Mouse (Mus musculus) heart, adult 8-10 months (tissue): ENCODE measurements around the gene Ggta1. TPM values are rescaled to one million over a fixed set of nuclear protein-coding genes. Genes with fewer than 3 reads are reported as not detected.

Experiments
- DNase-seq: peaks from one replicate; pipeline ENCODE4 v3.0.0; 2022; ENCODE audit warnings: low spot score
- total RNA-seq, 4 experiments: library from RNA; stranded (reverse); gene quantifications; 2 replicates each; pipeline ENCODE4 v1.2.4; 2022

Ggta1 gene
- total RNA-seq, 4 experiments from 2014 or later = 9.9 to 18.2 (median 14.5) TPM

DNA sequence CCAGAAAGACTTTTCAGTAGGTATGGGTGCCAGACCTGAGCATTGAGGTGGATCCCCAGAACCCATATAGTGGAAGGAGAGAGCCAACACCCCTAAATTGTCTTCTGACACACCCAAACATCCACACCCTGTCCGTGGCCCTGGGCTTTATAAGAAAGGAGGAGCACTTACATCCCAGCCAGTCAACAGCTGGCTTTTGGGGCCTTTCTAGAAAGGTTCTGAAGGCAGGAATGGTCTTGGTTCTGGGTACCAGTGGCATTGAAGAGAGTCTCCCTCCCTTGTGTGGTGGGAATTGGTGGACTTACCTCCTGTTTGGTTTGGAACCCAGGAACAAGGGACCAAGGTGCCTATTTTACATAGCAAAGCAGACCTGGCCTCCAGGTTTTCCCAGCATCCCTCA is 56.4 kb downstream of the Ggta1 start:
- DNase-seq = no peak

DNA sequence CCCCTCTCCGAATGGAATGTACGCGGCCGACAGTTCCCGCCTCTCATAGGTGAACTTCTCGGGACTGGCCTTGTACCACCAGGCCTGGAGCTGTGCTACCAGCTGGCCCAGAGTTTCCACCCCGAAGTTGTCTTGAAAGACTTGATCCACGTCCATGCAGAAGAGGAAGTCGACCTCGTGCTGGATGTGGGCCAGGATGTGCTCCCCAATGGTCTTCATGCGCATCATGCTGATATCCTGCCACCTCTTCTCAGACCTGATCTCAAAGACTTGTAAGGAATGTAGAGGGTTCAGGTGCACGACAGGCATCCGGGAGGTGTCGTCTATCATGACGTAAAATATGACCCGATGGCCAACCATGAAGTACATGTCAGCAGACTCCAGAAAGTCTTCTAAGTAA is 60.6 kb downstream of the Ggta1 start:
- no peak for DNase-seq

DNA sequence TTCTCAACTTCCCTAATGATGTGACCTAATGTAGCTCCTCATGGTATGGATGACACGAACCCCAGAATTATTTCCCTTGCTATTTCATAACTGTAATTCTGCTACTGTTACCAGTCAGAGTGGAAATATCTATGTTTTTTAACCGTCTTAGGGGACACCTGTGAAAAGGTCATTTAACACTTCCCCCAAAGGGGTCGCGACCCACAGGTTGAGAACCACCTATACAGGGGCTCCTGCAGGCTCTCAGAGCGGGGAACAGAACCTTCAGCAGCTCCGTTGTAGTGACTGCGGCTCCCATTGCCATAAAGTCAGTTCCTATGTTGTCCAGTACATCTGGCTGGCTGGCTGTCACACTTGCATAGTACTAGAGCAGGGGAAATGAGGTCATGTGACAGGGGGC is 62.3 kb downstream of the Ggta1 start:
- no peak for DNase-seq

DNA sequence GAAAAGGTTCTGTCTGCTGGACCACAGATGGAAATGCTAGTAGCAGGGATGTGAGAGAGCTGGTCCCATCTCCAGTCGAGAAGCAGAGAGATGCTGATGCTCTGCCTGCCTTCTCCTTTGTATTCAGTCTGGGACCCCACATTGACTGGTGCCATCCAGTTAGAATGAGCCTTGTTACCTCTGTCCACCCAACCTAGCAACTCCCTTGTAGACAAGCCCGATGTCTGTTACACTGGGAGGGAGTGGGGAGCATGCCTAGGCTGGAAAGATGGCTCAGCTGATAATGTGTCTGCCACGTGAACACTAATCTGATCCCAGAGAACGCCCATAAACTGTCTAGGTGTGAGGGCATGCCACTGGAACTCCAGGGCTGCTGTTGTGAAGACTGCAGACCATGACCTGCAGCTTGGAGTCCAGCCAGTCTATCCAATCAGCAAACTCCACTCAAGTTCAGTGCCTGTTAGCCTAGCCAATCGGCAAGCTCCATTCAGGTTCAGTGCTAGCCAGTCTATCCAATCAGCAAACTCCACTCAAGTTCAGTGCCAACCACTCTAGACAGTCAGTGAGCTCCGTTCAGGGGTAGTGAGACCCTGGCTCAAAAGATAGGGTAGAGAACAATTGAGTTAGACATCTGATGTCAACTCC is 64.7 kb downstream of the Ggta1 start:
- no peak for DNase-seq

DNA sequence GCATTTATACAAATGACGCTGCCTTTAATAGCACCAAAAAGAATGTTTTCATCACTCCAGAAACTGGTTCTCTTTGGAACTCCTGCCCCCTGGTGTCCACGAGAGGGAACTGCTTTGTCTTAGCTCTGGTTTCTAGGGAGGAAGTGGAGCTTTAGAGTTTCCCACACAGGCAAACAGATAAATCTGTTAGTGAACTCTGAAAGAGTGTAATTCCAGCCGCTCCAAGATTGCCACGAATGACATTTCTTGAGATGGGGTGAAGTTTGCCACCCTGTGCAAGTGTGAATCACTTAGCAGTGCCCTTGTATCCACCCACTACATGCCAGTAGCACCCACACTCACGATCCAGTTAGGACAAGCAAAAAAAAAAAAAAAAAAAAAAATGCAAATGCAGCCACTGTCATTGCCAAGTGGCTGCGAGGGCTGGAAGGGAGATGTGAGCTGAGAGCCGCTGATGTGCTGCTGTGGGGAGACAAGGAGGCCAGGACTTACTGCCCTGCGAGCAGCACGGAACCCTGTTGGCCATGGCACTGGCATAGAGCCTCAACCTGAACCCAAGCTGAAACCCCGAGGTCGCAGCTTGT is 65.3 kb downstream of the Ggta1 start:
- peak; percentile 76 for DNase-seq

DNA sequence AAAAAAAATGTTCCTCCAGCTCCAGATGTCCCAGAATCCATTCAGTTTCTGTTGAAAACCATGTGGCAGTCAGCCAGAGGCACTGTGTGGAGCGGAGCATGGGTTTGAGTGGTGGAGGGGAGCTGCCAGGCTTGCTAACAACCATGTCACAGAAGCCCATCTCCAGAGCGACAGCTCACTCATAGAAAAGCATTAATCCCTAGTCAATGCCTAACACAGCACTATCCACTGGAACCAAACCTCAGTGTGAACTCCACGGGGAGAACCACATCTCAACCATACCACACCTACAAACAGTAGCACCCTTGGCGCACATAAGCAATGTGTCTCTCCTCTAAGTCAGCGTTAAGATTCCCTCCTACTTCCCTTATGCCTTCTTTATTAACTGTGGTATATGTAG is 65.9 kb downstream of the Ggta1 start, which contains the start of gene 4930402F06Rik:
Gene 4930402F06Rik (minus strand): TSS at position 80 of the 400 bp plus-strand sequence.
- DNase-seq = no peak

DNA sequence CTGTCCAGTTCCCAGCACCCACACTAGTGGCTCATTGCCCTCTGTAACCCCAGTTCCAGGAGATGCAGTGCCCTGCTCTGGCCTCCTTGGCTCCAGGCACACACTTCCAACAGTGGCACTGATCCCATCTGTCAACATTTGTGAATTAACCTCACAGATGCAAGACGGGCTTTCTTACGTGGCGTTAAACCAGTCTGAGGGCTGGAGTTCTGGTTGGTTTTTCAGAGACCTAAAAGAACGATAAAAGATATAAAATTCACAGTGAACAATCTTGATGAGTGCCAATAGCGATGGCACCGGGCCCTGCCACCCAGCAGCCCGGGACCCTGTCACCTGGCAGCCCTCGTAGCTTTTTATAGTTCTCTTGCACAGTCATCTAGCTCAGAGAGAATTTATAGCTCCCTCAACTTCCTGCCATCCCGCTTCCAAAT is 77.6 kb downstream of the Ggta1 start:
- peak; percentile 58 for DNase-seq

DNA sequence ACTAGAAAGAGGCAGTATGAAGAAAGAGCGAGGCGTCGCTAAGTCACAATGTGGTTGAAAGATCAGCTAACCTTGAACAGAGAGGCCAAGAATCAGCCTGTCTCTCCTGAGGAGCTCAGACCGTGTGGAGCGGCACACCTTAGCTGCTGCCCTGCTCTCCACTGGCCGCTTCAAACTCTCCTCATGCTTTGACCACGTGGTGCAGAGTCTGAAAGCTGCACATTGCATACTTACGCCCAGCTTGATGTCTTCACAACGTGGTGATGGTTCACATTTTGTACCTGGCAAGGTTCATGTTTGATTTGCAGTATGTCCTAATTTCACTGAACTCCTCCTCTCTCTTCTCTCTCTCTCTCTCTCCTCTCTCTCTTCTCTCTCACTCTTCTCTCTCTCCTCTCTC is 83.7 kb downstream of the Ggta1 start:
- DNase-seq = no peak

DNA sequence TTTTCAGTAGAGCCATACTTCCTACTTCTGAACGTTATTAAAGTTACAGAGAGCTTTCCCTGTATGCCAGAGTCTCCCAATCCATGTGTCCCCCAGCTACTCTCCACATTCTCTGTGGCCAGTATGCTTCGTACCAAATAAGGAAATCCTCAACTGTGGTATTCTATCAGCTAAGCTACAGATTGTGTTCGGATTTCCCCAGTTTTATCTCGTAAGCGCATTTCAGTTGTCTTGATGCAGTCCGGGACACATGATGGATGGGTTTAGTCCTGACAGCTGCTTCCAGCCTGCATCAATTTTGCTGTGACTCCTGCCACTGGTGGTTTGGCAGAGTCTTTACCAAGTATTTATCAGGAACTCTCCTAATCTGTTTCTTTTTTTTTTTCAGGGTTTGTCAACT is 85.4 kb downstream of the Ggta1 start:
- no peak for DNase-seq

DNA sequence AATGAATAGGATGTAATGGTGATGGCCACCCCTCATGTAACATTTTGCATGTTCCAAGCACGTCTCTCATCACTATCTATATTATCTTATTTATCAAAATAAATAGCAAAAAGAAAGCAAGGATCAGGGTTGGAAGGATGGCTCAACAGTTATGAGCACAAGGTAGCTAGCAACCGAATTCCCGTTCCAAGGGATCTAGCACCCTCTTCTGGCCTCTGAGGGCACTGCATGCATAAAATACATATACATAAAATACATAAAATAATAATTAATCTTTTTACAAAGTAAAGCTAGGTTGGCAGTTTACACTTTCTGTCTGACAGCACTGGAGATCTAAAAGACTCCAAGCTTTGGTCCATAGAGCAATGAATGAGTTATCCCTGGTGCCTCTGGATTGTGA is 90.0 kb downstream of the Ggta1 start:
- no peak for DNase-seq

DNA sequence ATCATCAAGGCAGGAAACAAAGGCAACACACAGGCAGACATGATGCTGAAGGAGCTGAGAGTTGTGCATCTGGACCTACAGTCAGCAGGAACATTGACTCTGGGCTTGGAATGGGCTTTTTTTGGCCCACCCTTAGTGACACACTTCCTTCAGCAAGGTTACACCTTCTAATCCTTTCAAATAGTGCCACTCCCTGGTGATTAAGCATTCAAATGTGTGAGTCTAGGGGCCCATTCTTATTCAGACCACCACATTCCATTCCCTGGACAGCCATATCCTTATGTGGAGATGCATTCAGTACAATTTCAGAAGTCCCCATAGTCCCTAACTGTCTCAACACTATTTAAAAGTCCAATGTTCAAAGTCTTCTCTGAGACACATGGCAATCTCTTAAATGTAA is 92.3 kb downstream of the Ggta1 start:
- no peak for DNase-seq

DNA sequence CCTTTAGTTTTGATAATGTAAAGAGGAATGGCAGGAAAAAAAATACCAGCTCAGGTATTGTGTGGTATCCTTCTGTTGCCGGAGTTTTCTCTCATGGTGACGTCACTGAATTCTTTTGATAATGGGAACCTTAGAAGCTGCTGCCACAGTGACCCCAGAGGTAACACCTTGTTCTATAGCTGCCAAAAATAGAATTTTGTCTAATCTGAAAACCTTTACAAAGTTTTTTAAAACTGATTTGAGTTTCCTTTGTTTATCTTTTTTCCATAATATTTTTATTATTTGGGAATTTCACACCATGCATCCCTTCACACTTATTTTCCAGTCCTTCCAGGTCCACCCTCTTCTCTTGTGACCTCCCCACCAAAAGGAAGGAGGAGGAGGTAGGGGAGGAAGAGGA is 95.4 kb downstream of the Ggta1 start, which contains the start of gene 4930568D16Rik:
Gene 4930568D16Rik (minus strand): TSS at position 101 of the 400 bp plus-strand sequence.
- DNase-seq = no peak

Other genes with a start within 250 kb of the Ggta1 start
- gene Gsn, start 206.9 kb downstream of the Ggta1 start, total RNA-seq = 100 to 1,000 TPM; 584 to 827 (median 671) TPM
- 100 to 1,000 TPM in 2 of 4 experiments, 10 to 100 TPM in 2; 83.8 to 137 (median 102) TPM for gene Stom, start 126.3 kb downstream of the Ggta1 start, total RNA-seq
- gene 4930568D16Rik, start 95.5 kb downstream of the Ggta1 start, total RNA-seq = not detected
- not detected for gene 4930402F06Rik, start 66.1 kb downstream of the Ggta1 start, total RNA-seq
- gene Dab2ip, start 95.0 kb upstream of the Ggta1 start, total RNA-seq = 10 to 100 TPM; 41.4 to 47.5 (median 46.5) TPM